Mouse (Mus musculus): Measurements from ENCODE around the gene Arhgap6. TPM values are rescaled to one million over a fixed set of nuclear protein-coding genes. Genes with fewer than 3 reads are reported as not detected.

Arhgap6 gene
- polyA plus RNA-seq, 1 experiment = 3.0 TPM

- H3K27ac ChIP-seq (ENCODE audit: insufficient read depth, low read length) = no peak within 1 kb of the TSS
- WGBS = 84% methylated on average over 5 of the region's 5 CpGs
- no peaks in the 10 kb centered on the region for H3K36me3 ChIP-seq (ENCODE audit: control insufficient read depth, insufficient read depth, low read length)
- TF ChIP-seq POLR2A (IDR thresholded peaks at IDR 0.05; ENCODE audit: low read depth, low read length) = no peak
- TF ChIP-seq CTCF (IDR thresholded peaks at IDR 0.05; ENCODE audit: extremely low read depth, insufficient read depth, insufficient read length, insufficient replicate concordance) = no peak
- H3K4me1 ChIP-seq (ENCODE audit: control insufficient read depth, insufficient read depth, insufficient read length) = no peaks in the 10 kb centered on the region
- H3K27me3 ChIP-seq (ENCODE audit: control insufficient read depth, insufficient read depth, low read length) = no peaks in the 10 kb centered on the region
- H3K4me3 ChIP-seq (ENCODE audit: extremely low read depth, insufficient read depth, insufficient read length) = no peak within 1 kb of the TSS
- DNase-seq (ENCODE audit: low read depth in 1 of 2, low spot score in 2 of 2) = no peak
Observed at GRCm38 (mm10) chrX:169187100-169187499, 392.2 kb downstream of the Arhgap6 start, which contains the start of gene Amelx. Gene Amelx, minus strand, starts transcription at chrX:169187200.

DNA sequence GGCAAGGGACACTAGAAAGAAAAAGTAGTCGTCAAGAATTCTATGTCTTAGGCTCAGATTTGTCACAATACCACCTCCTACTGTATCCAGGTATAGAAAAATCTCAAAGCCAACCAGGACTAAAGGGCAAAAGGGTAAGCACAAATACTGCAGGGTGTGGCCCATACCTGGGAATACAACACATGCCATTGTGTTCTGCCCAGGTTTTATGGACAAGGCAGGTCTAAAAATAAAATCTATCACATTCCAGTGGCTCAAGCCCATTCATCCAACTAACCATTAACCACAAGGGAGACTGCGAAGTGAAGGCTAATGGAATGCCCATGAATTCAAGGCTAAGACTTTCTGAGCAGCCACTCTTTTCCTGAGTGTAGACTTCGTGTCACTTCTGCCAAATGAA is 415.1 kb downstream of the Arhgap6 start:
- no peak for TF ChIP-seq POLR2A (IDR thresholded peaks at IDR 0.05; ENCODE audit: low read depth, low read length)
- TF ChIP-seq CTCF (IDR thresholded peaks at IDR 0.05; ENCODE audit: extremely low read depth, insufficient read depth, insufficient read length, insufficient replicate concordance) = no peak

GRCm38 (mm10) chrX:169220064-169220463 is 425.2 kb downstream of the Arhgap6 start:
- no peak overlapping the region for H3K27ac ChIP-seq (ENCODE audit: insufficient read depth, low read length)
- no peak overlapping the region for H3K4me3 ChIP-seq (ENCODE audit: extremely low read depth, insufficient read depth, insufficient read length)
- H3K36me3 ChIP-seq (ENCODE audit: control insufficient read depth, insufficient read depth, low read length) = no peaks in the 10 kb centered on the region
- no peak for TF ChIP-seq POLR2A (IDR thresholded peaks at IDR 0.05; ENCODE audit: low read depth, low read length)
- TF ChIP-seq CTCF (IDR thresholded peaks at IDR 0.05; ENCODE audit: extremely low read depth, insufficient read depth, insufficient read length, insufficient replicate concordance) = no peak
- WGBS = 44% methylated on average over 8 of the region's 8 CpGs
- H3K27me3 ChIP-seq (ENCODE audit: control insufficient read depth, insufficient read depth, low read length) = no peaks in the 10 kb centered on the region
- no peaks in the 10 kb centered on the region for H3K4me1 ChIP-seq (ENCODE audit: control insufficient read depth, insufficient read depth, insufficient read length)
- DNase-seq (ENCODE audit: low read depth in 1 of 2, low spot score in 2 of 2) = peak in 1 of 2 experiments; percentile 2

More for the DNA sequence above, 415.1 kb downstream of the Arhgap6 start:
- no peaks in the 10 kb centered on the region for H3K27me3 ChIP-seq (ENCODE audit: control insufficient read depth, insufficient read depth, low read length)
- H3K4me1 ChIP-seq (ENCODE audit: control insufficient read depth, insufficient read depth, insufficient read length) = no peaks in the 10 kb centered on the region
- H3K27ac ChIP-seq (ENCODE audit: insufficient read depth, low read length) = no peak overlapping the region
- no peak for DNase-seq (ENCODE audit: low read depth in 1 of 2, low spot score in 2 of 2)
- WGBS = 74% methylated on average over 3 of the region's 3 CpGs
- H3K4me3 ChIP-seq (ENCODE audit: extremely low read depth, insufficient read depth, insufficient read length) = no peak overlapping the region
- H3K36me3 ChIP-seq (ENCODE audit: control insufficient read depth, insufficient read depth, low read length) = no peaks in the 10 kb centered on the region

DNA sequence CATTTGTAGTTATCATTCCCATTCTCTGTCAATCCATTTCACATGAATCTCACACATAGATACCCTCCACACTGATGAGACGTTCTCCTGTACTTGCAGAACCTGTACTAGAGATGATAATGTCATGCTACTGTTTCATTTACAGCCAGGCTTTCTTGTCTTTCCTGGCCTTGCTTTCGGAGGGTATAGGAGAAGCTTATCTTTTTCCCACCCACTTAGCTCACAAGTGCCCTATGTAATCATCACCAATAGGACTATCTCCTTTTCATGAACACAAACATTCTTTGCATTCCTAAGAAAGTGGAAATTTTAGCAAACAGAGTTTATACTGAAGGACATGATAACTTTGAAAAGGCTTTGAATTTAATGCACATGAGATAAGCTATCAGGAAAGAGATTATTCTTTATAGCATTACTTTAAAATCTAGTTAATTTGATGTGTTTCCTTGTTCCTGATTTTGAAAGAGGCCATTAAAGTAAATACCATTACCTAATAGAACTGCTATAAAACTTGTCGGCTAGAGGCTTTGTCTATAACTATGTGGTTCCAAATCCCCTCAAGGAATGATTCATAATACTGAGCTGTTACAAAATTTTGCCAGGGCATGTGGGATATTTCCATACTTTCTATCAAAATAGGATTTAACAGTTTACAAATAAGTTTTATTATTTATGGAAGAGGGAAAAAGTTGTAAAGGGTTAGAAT is 427.6 kb downstream of the Arhgap6 start:
- H3K27ac ChIP-seq (ENCODE audit: insufficient read depth, low read length) = no peak overlapping the region
- no peak overlapping the region for H3K4me3 ChIP-seq (ENCODE audit: extremely low read depth, insufficient read depth, insufficient read length)
- no peak for DNase-seq (ENCODE audit: low read depth in 1 of 2, low spot score in 2 of 2)
- no peaks in the 10 kb centered on the region for H3K36me3 ChIP-seq (ENCODE audit: control insufficient read depth, insufficient read depth, low read length)
- H3K27me3 ChIP-seq (ENCODE audit: control insufficient read depth, insufficient read depth, low read length) = no peaks in the 10 kb centered on the region
- no peak for TF ChIP-seq CTCF (IDR thresholded peaks at IDR 0.05; ENCODE audit: extremely low read depth, insufficient read depth, insufficient read length, insufficient replicate concordance)
- no peak for TF ChIP-seq POLR2A (IDR thresholded peaks at IDR 0.05; ENCODE audit: low read depth, low read length)
- no peaks in the 10 kb centered on the region for H3K4me1 ChIP-seq (ENCODE audit: control insufficient read depth, insufficient read depth, insufficient read length)
- 89% methylated on average over 3 of the region's 3 CpGs for WGBS

GRCm38 (mm10) chrX:169255915-169256314 is 461.0 kb downstream of the Arhgap6 start:
- TF ChIP-seq CTCF (IDR thresholded peaks at IDR 0.05; ENCODE audit: extremely low read depth, insufficient read depth, insufficient read length, insufficient replicate concordance) = no peak
- no peak for TF ChIP-seq POLR2A (IDR thresholded peaks at IDR 0.05; ENCODE audit: low read depth, low read length)
- no peak overlapping the region for H3K27ac ChIP-seq (ENCODE audit: insufficient read depth, low read length)
- H3K36me3 ChIP-seq (ENCODE audit: control insufficient read depth, insufficient read depth, low read length) = no peaks in the 10 kb centered on the region
- no peaks in the 10 kb centered on the region for H3K4me1 ChIP-seq (ENCODE audit: control insufficient read depth, insufficient read depth, insufficient read length)
- no peak for DNase-seq (ENCODE audit: low read depth in 1 of 2, low spot score in 2 of 2)
- no peaks in the 10 kb centered on the region for H3K27me3 ChIP-seq (ENCODE audit: control insufficient read depth, insufficient read depth, low read length)
- no peak overlapping the region for H3K4me3 ChIP-seq (ENCODE audit: extremely low read depth, insufficient read depth, insufficient read length)
- WGBS = 56% methylated on average over 1 of the region's 1 CpGs

DNA sequence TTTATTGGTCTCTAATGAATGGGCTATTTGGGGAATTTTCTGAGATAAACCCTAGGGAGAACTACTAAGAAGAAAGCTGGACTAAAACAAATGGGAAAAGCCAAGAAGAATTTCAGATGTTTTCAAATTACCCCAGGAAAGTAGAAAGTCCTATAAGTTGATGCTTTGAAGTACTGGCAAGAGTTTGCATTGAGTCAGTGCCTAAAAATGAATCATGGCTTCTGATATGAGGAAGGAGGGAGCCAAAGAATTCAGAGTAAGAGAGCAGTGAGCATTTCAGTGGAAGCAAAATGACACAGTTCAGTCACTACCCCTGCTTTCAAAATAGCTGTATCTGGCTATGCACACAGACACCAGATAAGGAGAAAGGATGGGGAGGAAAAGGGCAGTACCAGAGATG is 461.8 kb downstream of the Arhgap6 start:
- DNase-seq (ENCODE audit: low read depth in 1 of 2, low spot score in 2 of 2) = no peak
- TF ChIP-seq POLR2A (IDR thresholded peaks at IDR 0.05; ENCODE audit: low read depth, low read length) (no peak), CTCF (IDR thresholded peaks at IDR 0.05; ENCODE audit: extremely low read depth, insufficient read depth, insufficient read length, insufficient replicate concordance) (no peak)
- Histone ChIP-seq H3K27ac (ENCODE audit: insufficient read depth, low read length) (no peak overlapping the region), H3K27me3 (ENCODE audit: control insufficient read depth, insufficient read depth, low read length) (no peaks in the 10 kb centered on the region), H3K4me3 (ENCODE audit: extremely low read depth, insufficient read depth, insufficient read length) (no peak overlapping the region), H3K36me3 (ENCODE audit: control insufficient read depth, insufficient read depth, low read length) (no peaks in the 10 kb centered on the region), H3K4me1 (ENCODE audit: control insufficient read depth, insufficient read depth, insufficient read length) (no peaks in the 10 kb centered on the region)

DNA sequence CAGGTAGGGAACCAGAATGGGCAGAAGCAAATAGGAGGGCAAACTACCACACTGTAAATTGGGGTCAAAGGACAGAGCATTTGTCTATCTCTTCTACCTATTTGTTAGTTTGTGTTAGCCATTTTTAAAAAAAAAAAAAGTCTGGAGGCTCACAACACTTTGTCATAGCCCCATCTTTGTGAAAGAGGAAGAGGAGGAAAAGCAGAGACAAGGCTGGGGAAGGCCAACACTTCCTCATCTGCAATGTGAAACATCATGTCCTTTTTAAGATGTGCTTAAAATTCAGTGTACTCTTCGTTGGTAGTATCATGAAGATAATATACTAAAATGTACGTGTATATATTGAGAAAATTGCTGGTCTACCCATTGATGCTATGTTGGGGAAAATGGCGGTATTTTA is 466.1 kb downstream of the Arhgap6 start:
- TF ChIP-seq POLR2A (IDR thresholded peaks at IDR 0.05; ENCODE audit: low read depth, low read length) (no peak), CTCF (IDR thresholded peaks at IDR 0.05; ENCODE audit: extremely low read depth, insufficient read depth, insufficient read length, insufficient replicate concordance) (no peak)
- Histone ChIP-seq H3K27ac (ENCODE audit: insufficient read depth, low read length) (no peak overlapping the region), H3K36me3 (ENCODE audit: control insufficient read depth, insufficient read depth, low read length) (no peaks in the 10 kb centered on the region), H3K27me3 (ENCODE audit: control insufficient read depth, insufficient read depth, low read length) (no peaks in the 10 kb centered on the region), H3K4me3 (ENCODE audit: extremely low read depth, insufficient read depth, insufficient read length) (no peak overlapping the region), H3K4me1 (ENCODE audit: control insufficient read depth, insufficient read depth, insufficient read length) (no peaks in the 10 kb centered on the region)
- DNase-seq (ENCODE audit: low read depth in 1 of 2, low spot score in 2 of 2) = no peak
- 70% methylated on average over 3 of the region's 3 CpGs for WGBS
